Mouse (Mus musculus): Measurements from ENCODE around the gene Tmem202. TPM values are rescaled to one million over a fixed set of nuclear protein-coding genes. Genes with fewer than 3 reads are reported as not detected.

Gene Tmem202
- polyA plus RNA-seq, 1 experiment = 0.34 TPM

DNA sequence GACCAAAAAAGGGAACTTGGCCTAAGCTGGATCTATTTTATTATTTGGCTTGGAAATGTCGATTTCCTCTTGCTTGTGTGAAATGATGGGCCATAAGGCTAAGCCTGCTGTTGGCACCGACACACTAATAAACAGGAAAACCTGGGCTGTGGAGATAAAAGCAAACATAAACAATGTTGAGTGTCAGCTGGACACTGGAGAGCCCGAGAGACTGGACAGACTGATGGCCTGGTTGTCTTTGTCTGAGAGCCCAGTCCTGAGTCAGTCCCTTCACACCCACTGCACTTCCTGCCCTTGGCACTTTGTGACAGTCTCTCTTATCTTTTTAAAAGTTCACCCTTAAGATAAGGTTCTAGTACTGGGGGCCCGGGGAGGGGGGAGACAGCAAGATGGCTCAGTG, 16.7 kb downstream of the Tmem202 start:
- H3K4me1 ChIP-seq (ENCODE audit: control insufficient read depth, insufficient read depth, insufficient read length, low read length) = no peaks in the 10 kb centered on the region
- H3K36me3 ChIP-seq (ENCODE audit: control insufficient read depth, insufficient read depth, low read length) = no peaks in the 10 kb centered on the region
- TF ChIP-seq CTCF (IDR thresholded peaks at IDR 0.05; ENCODE audit: extremely low read depth, insufficient read length, insufficient replicate concordance, low read depth, low read length) (no peak), POLR2A (IDR thresholded peaks at IDR 0.05; ENCODE audit: low read depth, low read length) (no peak)
- no peaks in the 10 kb centered on the region for H3K27me3 ChIP-seq (ENCODE audit: control insufficient read depth, insufficient read depth, low read length)
- no peak overlapping the region for H3K4me3 ChIP-seq (ENCODE audit: low read depth, low read length)
- no peak overlapping the region for H3K27ac ChIP-seq (ENCODE audit: insufficient read depth, low read depth, low read length)
- 38% methylated on average over 4 of the region's 4 CpGs for WGBS

DNA sequence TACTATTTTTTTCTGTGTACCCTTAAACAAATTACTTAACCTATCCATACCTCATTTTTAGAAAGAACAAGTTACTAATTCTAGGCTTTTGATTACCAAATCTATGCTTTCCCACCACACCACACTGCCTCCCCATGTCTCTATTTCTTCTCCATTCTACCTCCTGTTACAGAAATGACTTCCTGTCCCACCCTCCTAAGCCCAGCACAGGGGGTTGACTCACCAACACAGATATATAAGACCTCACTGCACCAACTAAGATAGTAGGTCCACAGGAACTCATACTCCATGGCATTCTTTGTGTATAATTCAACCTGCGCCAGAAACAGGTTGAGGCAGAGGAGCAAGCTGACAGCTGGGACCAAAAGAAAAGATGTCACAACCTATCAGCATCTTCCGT, 20.3 kb downstream of the Tmem202 start:
- no peaks in the 10 kb centered on the region for H3K4me1 ChIP-seq (ENCODE audit: control insufficient read depth, insufficient read depth, insufficient read length, low read length)
- no peak overlapping the region for H3K27ac ChIP-seq (ENCODE audit: insufficient read depth, low read depth, low read length)
- no peak overlapping the region for H3K4me3 ChIP-seq (ENCODE audit: low read depth, low read length)
- no peaks in the 10 kb centered on the region for H3K36me3 ChIP-seq (ENCODE audit: control insufficient read depth, insufficient read depth, low read length)
- TF ChIP-seq CTCF (IDR thresholded peaks at IDR 0.05; ENCODE audit: extremely low read depth, insufficient read length, insufficient replicate concordance, low read depth, low read length) = no peak
- TF ChIP-seq POLR2A (IDR thresholded peaks at IDR 0.05; ENCODE audit: low read depth, low read length) = no peak
- H3K27me3 ChIP-seq (ENCODE audit: control insufficient read depth, insufficient read depth, low read length) = no peaks in the 10 kb centered on the region
- WGBS = 81% methylated on average over 2 of the region's 2 CpGs

DNA sequence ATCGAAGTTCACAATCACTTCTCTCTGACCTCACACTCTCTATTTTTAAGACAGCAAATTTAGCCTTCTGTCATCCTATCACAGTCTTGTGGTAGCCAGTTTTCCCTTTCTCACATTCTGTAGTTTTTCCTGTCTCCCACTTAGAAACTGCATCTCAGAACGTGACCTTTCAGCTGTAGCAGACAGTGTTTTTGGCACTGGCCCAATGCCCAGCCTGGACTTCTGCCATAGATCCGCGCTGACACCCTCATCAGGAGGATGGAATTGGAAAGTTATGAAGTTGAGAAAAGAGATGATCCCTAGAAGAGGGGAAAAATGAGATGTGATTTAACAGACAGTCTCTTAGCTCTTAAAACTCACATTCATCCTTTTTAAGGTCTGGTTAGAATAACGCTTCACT, 20.7 kb downstream of the Tmem202 start:
- no peaks in the 10 kb centered on the region for H3K4me1 ChIP-seq (ENCODE audit: control insufficient read depth, insufficient read depth, insufficient read length, low read length)
- no peak overlapping the region for H3K27ac ChIP-seq (ENCODE audit: insufficient read depth, low read depth, low read length)
- H3K36me3 ChIP-seq (ENCODE audit: control insufficient read depth, insufficient read depth, low read length) = no peaks in the 10 kb centered on the region
- no peaks in the 10 kb centered on the region for H3K27me3 ChIP-seq (ENCODE audit: control insufficient read depth, insufficient read depth, low read length)
- 43% methylated on average over 5 of the region's 5 CpGs for whole genome bisulfite sequencing
- H3K4me3 ChIP-seq (ENCODE audit: low read depth, low read length) = no peak overlapping the region
- TF ChIP-seq CTCF (IDR thresholded peaks at IDR 0.05; ENCODE audit: extremely low read depth, insufficient read length, insufficient replicate concordance, low read depth, low read length) = no peak
- no peak for TF ChIP-seq POLR2A (IDR thresholded peaks at IDR 0.05; ENCODE audit: low read depth, low read length)

DNA sequence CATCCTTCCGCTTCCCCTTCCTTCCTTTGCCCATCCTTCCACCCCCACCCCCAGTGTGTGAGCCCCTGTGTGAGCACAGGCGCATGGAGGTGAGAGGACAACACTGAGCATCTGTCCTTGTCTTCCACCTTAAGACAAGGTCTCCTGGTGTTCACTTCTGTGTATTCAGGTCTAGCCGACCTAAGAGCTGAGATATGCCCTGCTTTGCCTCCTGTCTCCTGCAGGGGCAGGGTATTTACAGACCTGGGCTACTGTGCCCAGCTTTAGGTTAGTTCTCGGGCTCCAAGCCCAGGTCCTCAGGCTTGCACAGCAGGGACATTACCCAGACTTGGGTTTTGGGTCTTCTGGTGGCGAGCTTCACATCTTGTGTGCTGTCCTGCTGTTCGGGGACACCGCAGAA, 22.5 kb downstream of the Tmem202 start:
- H3K36me3 ChIP-seq (ENCODE audit: control insufficient read depth, insufficient read depth, low read length) = no peaks in the 10 kb centered on the region
- WGBS = 52% methylated on average over 7 of the region's 7 CpGs
- H3K4me3 ChIP-seq (ENCODE audit: low read depth, low read length) = no peak overlapping the region
- H3K4me1 ChIP-seq (ENCODE audit: control insufficient read depth, insufficient read depth, insufficient read length, low read length) = no peaks in the 10 kb centered on the region
- TF ChIP-seq CTCF (IDR thresholded peaks at IDR 0.05; ENCODE audit: extremely low read depth, insufficient read length, insufficient replicate concordance, low read depth, low read length) = no peak
- no peak for TF ChIP-seq POLR2A (IDR thresholded peaks at IDR 0.05; ENCODE audit: low read depth, low read length)
- no peaks in the 10 kb centered on the region for H3K27me3 ChIP-seq (ENCODE audit: control insufficient read depth, insufficient read depth, low read length)
- no peak overlapping the region for H3K27ac ChIP-seq (ENCODE audit: insufficient read depth, low read depth, low read length)

DNA sequence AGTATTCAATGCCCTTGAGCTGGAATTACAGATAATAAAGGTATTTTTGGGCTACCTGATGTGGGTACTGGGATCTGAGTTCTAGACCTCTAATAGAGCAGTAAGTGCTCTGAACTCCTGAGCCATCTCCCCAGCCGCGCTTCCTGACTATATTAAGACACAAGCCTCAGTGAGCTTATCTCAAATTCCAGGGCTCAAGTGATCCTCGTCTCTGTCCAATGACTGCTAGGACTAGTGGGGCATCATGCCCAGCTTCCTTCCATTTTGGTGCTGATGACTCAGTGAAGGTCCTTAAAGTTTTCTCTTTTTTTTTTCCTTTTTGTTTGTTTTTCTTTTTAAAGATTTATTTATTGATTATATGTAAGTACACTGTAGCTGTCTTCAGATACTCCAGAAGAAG, 24.6 kb downstream of the Tmem202 start:
- no peak overlapping the region for H3K4me3 ChIP-seq (ENCODE audit: low read depth, low read length)
- no peaks in the 10 kb centered on the region for H3K27me3 ChIP-seq (ENCODE audit: control insufficient read depth, insufficient read depth, low read length)
- no peaks in the 10 kb centered on the region for H3K4me1 ChIP-seq (ENCODE audit: control insufficient read depth, insufficient read depth, insufficient read length, low read length)
- 34% methylated on average over 3 of the region's 3 CpGs for WGBS
- no peak overlapping the region for H3K27ac ChIP-seq (ENCODE audit: insufficient read depth, low read depth, low read length)
- H3K36me3 ChIP-seq (ENCODE audit: control insufficient read depth, insufficient read depth, low read length) = no peaks in the 10 kb centered on the region
- TF ChIP-seq POLR2A (IDR thresholded peaks at IDR 0.05; ENCODE audit: low read depth, low read length) = no peak
- no peak for TF ChIP-seq CTCF (IDR thresholded peaks at IDR 0.05; ENCODE audit: extremely low read depth, insufficient read length, insufficient replicate concordance, low read depth, low read length)

DNA sequence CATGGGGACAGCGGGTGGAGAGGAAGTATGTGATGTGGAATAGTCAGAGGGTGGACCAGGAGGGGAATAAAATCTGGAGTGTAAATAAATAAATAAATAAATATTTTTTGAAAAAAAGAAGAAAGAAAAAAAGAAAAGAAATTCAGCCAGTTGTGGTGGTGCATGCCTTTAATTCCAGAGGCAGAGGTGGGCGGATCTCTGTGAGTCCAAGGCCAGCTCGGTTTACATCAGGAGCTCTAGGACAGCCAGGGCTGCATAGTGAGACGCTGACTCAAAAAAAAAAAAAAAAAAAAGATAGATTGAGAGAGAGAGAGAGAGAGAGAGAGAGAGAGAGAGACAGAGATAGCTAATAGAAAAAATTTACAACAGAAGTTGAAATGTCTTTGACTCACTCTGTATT, 27.3 kb downstream of the Tmem202 start:
- H3K4me3 ChIP-seq (ENCODE audit: low read depth, low read length) = no peak overlapping the region
- H3K4me1 ChIP-seq (ENCODE audit: control insufficient read depth, insufficient read depth, insufficient read length, low read length) = no peaks in the 10 kb centered on the region
- no peaks in the 10 kb centered on the region for H3K36me3 ChIP-seq (ENCODE audit: control insufficient read depth, insufficient read depth, low read length)
- H3K27ac ChIP-seq (ENCODE audit: insufficient read depth, low read depth, low read length) = no peak overlapping the region
- no peaks in the 10 kb centered on the region for H3K27me3 ChIP-seq (ENCODE audit: control insufficient read depth, insufficient read depth, low read length)
- no peak for TF ChIP-seq POLR2A (IDR thresholded peaks at IDR 0.05; ENCODE audit: low read depth, low read length)
- TF ChIP-seq CTCF (IDR thresholded peaks at IDR 0.05; ENCODE audit: extremely low read depth, insufficient read length, insufficient replicate concordance, low read depth, low read length) = no peak
- WGBS = 44% methylated on average over 4 of the region's 4 CpGs

DNA sequence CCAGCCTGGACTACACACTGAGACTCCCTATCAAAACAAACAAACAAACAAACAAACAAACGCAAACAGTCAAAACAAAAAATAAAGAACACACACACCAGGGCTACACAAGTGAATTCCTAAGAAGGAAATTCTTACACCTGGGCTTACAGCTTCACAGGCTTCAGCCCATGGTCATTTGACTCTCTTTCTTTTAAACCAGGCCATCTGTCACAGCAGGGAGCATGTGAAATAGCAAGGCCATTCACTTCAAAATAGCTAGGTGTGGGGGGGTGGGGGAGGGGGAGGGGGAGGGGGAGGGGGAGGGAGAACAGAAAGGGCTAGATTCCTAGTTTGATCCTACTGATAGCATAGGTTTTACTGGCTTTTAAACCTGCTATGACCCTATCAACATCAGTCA, 31.5 kb downstream of the Tmem202 start:
- Histone ChIP-seq H3K4me3 (ENCODE audit: low read depth, low read length) (no peak overlapping the region), H3K4me1 (ENCODE audit: control insufficient read depth, insufficient read depth, insufficient read length, low read length) (peaks cover 1% of the 10 kb centered on the region; the same call in 1 of the 2 replicates), H3K36me3 (ENCODE audit: control insufficient read depth, insufficient read depth, low read length) (no peaks in the 10 kb centered on the region), H3K27ac (ENCODE audit: insufficient read depth, low read depth, low read length) (no peak overlapping the region), H3K27me3 (ENCODE audit: control insufficient read depth, insufficient read depth, low read length) (no peaks in the 10 kb centered on the region)
- TF ChIP-seq CTCF (IDR thresholded peaks at IDR 0.05; ENCODE audit: extremely low read depth, insufficient read length, insufficient replicate concordance, low read depth, low read length) (no peak), POLR2A (IDR thresholded peaks at IDR 0.05; ENCODE audit: low read depth, low read length) (no peak)
- WGBS = 67% methylated on average over 1 of the region's 1 CpGs

DNA sequence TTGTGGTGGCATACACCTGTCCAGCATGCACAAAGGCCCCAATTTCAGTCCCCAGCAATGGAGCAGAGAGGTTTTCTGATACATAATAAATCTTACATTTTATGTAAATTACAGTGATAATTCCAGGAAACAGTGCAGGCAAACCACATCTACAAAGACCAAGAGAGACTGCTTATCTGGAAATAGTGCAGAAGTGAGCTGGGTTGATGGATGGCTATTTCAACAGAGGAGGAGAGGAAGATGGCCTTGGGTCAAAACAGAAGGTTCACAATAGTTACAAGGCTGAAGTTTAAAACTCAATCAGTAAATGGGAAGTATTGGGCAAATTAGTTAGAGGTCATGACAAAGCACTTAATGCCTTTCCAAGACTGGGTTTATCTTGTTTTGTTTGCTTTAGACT, 52.3 kb downstream of the Tmem202 start:
- TF ChIP-seq CTCF (IDR thresholded peaks at IDR 0.05; ENCODE audit: extremely low read depth, insufficient read length, insufficient replicate concordance, low read depth, low read length) (no peak), POLR2A (IDR thresholded peaks at IDR 0.05; ENCODE audit: low read depth, low read length) (no peak)
- H3K27ac ChIP-seq (ENCODE audit: insufficient read depth, low read depth, low read length) = peak overlapping the region; percentile 97
- H3K4me3 ChIP-seq (ENCODE audit: low read depth, low read length) = no peak overlapping the region
- no peaks in the 10 kb centered on the region for H3K27me3 ChIP-seq (ENCODE audit: control insufficient read depth, insufficient read depth, low read length)
- H3K4me1 ChIP-seq (ENCODE audit: control insufficient read depth, insufficient read depth, insufficient read length, low read length) = no peaks in the 10 kb centered on the region
- H3K36me3 ChIP-seq (ENCODE audit: control insufficient read depth, insufficient read depth, low read length) = no peaks in the 10 kb centered on the region

Measured in small intestine, adult 2 months (tissue).